Mouse (Mus musculus): Measurements from ENCODE around the gene Gm2696.

GRCm38 (mm10) chr10:77839006-77839405, 24.5 kb downstream of the Gm2696 start:
- TF ChIP-seq CTCF (IDR thresholded peaks at IDR 0.05; ENCODE audit: low read depth, low read length) = no peak
- TF ChIP-seq GATA1 (IDR thresholded peaks at IDR 0.05; ENCODE audit: borderline replicate concordance, low read length) = no peak
- no peak for TF ChIP-seq TAL1 (conservative IDR thresholded peaks at IDR 0.05; ENCODE audit: low read depth, low read length)
- no peak for TF ChIP-seq GATA2 (IDR thresholded peaks at IDR 0.05; ENCODE audit: borderline replicate concordance, low read depth, low read length)
- TF ChIP-seq POLR2AphosphoS5 (IDR thresholded peaks at IDR 0.05; ENCODE audit: insufficient replicate concordance, low read depth, low read length) = no peak

Measured in G1E (cell line).